23 mouse cellular contexts compared by ENCODE assay signal in the genomic region with DNA sequence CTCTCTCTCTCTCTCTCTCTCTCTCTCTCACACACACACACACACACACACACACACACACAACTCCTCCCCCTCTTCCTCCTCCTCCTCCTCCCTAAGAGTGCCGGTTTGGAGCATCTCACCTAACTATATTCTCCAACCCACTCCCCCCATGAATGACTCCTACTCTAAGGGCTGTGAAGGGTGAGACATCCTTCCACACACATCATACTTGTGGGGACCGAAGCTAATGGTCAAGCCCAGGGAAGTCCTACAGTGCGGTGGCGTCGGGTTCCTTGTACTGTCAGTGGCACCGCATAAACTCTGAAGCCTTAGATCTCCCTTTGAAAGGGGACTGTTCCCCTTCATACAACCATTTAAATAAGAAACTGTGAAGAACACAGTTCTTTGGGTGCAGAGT.
"Had no signal": no experiment of that assay in that cellular context is flagged by ENCODE, and none has a peak within 500 bp of the region (broad histone marks: within the 10 kb centered on the region; RNA-seq: fewer than 3 reads in every experiment).

No protein-coding gene starts in this region.

- H3K9me3 ChIP-seq: kidney, embryonic 15.5 days; limb, embryonic 10.5 days; limb, embryonic 13.5 days; midbrain, embryonic 12.5 days; midbrain, embryonic 15.5 days; neural tube, embryonic 13.5 days; stomach, embryonic 15.5 days had no signal

- H3K9ac ChIP-seq: kidney, embryonic 15.5 days; limb, embryonic 13.5 days; liver, embryonic 14.5 days; liver, postnatal 0 days; lung, embryonic 14.5 days; midbrain, embryonic 12.5 days; midbrain, embryonic 15.5 days; neural tube, embryonic 13.5 days; stomach, embryonic 15.5 days had no signal

- H3K4me2 ChIP-seq: kidney, embryonic 15.5 days; limb, embryonic 13.5 days; liver, embryonic 11.5 days; lung, embryonic 14.5 days; midbrain, embryonic 12.5 days; midbrain, embryonic 15.5 days; neural tube, embryonic 13.5 days; stomach, embryonic 15.5 days had no signal

- H3K27ac ChIP-seq: kidney, embryonic 15.5 days; limb, embryonic 10.5 days; limb, embryonic 13.5 days; liver, embryonic 14.5 days; midbrain, embryonic 12.5 days; midbrain, embryonic 15.5 days; neural tube, embryonic 13.5 days; stomach, embryonic 15.5 days had no signal

- H3K27me3 ChIP-seq: midbrain, embryonic 12.5 days; midbrain, embryonic 15.5 days had no signal

- ATAC-seq: liver, postnatal 0 days; midbrain, embryonic 15.5 days had no signal

- DNase-seq: kidney, adult 11 months; kidney, adult 8-10 months; kidney, postnatal 14 days; kidney, postnatal 4 days; layer of hippocampus, postnatal 36 days; liver, postnatal 0 days; lung, embryonic 14.5 days; lung, postnatal 10 days; lung, postnatal 4 days; retina, postnatal 1 day; right cerebral cortex, postnatal 25 days; spleen, adult 18-20 months; thymus, postnatal 25 days had no signal

- H3K4me3 ChIP-seq: kidney, embryonic 15.5 days; limb, embryonic 10.5 days; limb, embryonic 13.5 days; midbrain, embryonic 12.5 days; midbrain, embryonic 15.5 days; myocyte; neural tube, embryonic 13.5 days; stomach, embryonic 15.5 days had no signal

- H3K36me3 ChIP-seq: kidney, embryonic 15.5 days; limb, embryonic 10.5 days; limb, embryonic 13.5 days; midbrain, embryonic 12.5 days; midbrain, embryonic 15.5 days; neural tube, embryonic 13.5 days; stomach, embryonic 15.5 days had no signal
